Mouse (Mus musculus): ENCODE measurements around the gene Isl2.

DNA sequence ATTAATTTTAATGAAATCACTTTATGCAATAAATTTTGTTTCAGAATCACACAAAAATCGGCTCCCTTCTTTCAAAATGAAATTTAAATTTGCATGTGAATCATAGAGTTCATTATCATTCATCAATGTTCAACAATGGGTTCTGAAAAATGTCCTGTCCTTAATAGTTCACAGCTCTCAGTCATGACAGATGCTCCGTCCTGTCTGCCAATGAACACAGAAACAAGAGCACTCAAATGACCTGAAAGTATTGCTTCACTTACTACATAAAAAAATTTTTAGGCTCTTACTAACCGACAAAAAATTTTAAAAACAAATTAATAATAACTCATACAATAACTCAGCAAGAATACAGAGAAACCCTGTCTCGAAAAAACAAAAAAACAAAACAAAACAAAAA, 29.8 kb upstream of the Isl2 start:
- no peak for TF ChIP-seq CTCF (IDR thresholded peaks at IDR 0.05; ENCODE audit: control insufficient read depth, insufficient read depth, insufficient read length)
- TF ChIP-seq CEBPB (IDR thresholded peaks at IDR 0.05; ENCODE audit: low read depth): no peak
- TF ChIP-seq USF1 (IDR thresholded peaks at IDR 0.05; ENCODE audit: low read depth): no peak
- no peak for TF ChIP-seq MAX (IDR thresholded peaks at IDR 0.05)
- TF ChIP-seq MYOD1 (IDR thresholded peaks at IDR 0.05; ENCODE audit: control insufficient read depth, insufficient read length, low read depth): no peak
- no peak for TF ChIP-seq MYOG (IDR thresholded peaks at IDR 0.05; ENCODE audit: control insufficient read depth, extremely low read depth, insufficient read length)
